Mouse (Mus musculus): ENCODE measurements around the gene Kcnc3.

Gene Kcnc3

GRCm38 (mm10) chr7:44570989-44571388 is 19.5 kb upstream of the Kcnc3 start:
- no peak for DNase-seq (ENCODE audit: low spot score)

GRCm38 (mm10) chr7:44571811-44572210 is 18.7 kb upstream of the Kcnc3 start:
- no peak for DNase-seq (ENCODE audit: low spot score)

- no peak for DNase-seq (ENCODE audit: low spot score)
These were observed 18.2 kb upstream of the Kcnc3 start, which contains the start of gene Napsa for GRCm38 (mm10) chr7:44572213-44572701. Gene Napsa (plus strand): TSS chr7:44572380.

GRCm38 (mm10) chr7:44572956-44573484 is 17.4 kb upstream of the Kcnc3 start:
- no peak for DNase-seq (ENCODE audit: low spot score)

- DNase-seq (ENCODE audit: low spot score), result no peak
These were observed 14.1 kb upstream of the Kcnc3 start for GRCm38 (mm10) chr7:44576333-44576844.

GRCm38 (mm10) chr7:44581637-44582036 is 8.8 kb upstream of the Kcnc3 start:
- DNase-seq (ENCODE audit: low spot score), result no peak

- no peak for DNase-seq (ENCODE audit: low spot score)
These were observed 7.8 kb upstream of the Kcnc3 start for GRCm38 (mm10) chr7:44582709-44583108.

GRCm38 (mm10) chr7:44583146-44583545 is 7.3 kb upstream of the Kcnc3 start:
- no peak for DNase-seq (ENCODE audit: low spot score)

- DNase-seq (ENCODE audit: low spot score), result no peak
These were observed 6.1 kb upstream of the Kcnc3 start for GRCm38 (mm10) chr7:44584265-44584804.

- DNase-seq (ENCODE audit: low spot score), result no peak
These were observed 5.5 kb upstream of the Kcnc3 start for GRCm38 (mm10) chr7:44584921-44585320.

GRCm38 (mm10) chr7:44585606-44586005 is 4.9 kb upstream of the Kcnc3 start:
- no peak for DNase-seq (ENCODE audit: low spot score)

- DNase-seq (ENCODE audit: low spot score), result no peak
These were observed 3.9 kb upstream of the Kcnc3 start for GRCm38 (mm10) chr7:44586518-44586917.

- DNase-seq (ENCODE audit: low spot score), result peak; percentile 20
These were observed 3.5 kb upstream of the Kcnc3 start for GRCm38 (mm10) chr7:44586930-44587329.

GRCm38 (mm10) chr7:44587676-44588075 is 2.8 kb upstream of the Kcnc3 start:
- no peak for DNase-seq (ENCODE audit: low spot score)

- DNase-seq (ENCODE audit: low spot score), result no peak
These were observed 2.1 kb upstream of the Kcnc3 start for GRCm38 (mm10) chr7:44588338-44588737.

- DNase-seq (ENCODE audit: low spot score), result peak; percentile 59
These were observed 1.3 kb upstream of the Kcnc3 start for GRCm38 (mm10) chr7:44589149-44589548.

- no peak for DNase-seq (ENCODE audit: low spot score)
These were observed 518 bp upstream of the Kcnc3 start for GRCm38 (mm10) chr7:44589946-44590345.

- no peak for DNase-seq (ENCODE audit: low spot score)
These were observed 1.1 kb downstream of the Kcnc3 start for GRCm38 (mm10) chr7:44591348-44592116.

- DNase-seq (ENCODE audit: low spot score), result no peak
These were observed 2.6 kb downstream of the Kcnc3 start for GRCm38 (mm10) chr7:44593051-44593450.

- peak; percentile 80 for DNase-seq (ENCODE audit: low spot score)
These were observed 3.3 kb downstream of the Kcnc3 start for GRCm38 (mm10) chr7:44593775-44594174.

- no peak for DNase-seq (ENCODE audit: low spot score)
These were observed 3.8 kb downstream of the Kcnc3 start for GRCm38 (mm10) chr7:44594291-44594690.

GRCm38 (mm10) chr7:44595131-44595561 is 4.7 kb downstream of the Kcnc3 start:
- no peak for DNase-seq (ENCODE audit: low spot score)

GRCm38 (mm10) chr7:44596051-44596450 is 5.6 kb downstream of the Kcnc3 start:
- DNase-seq (ENCODE audit: low spot score), result no peak

Measured in urinary bladder, postnatal 14 days (tissue).